Mouse (Mus musculus) layer of hippocampus, adult 9-10 months (tissue): ENCODE results near the gene Gcnt1.

Experiments
- DNase-seq: peaks from one replicate; pipeline ENCODE4 v3.0.0; 2022; ENCODE audit warnings: low spot score

Gene Gcnt1

DNA sequence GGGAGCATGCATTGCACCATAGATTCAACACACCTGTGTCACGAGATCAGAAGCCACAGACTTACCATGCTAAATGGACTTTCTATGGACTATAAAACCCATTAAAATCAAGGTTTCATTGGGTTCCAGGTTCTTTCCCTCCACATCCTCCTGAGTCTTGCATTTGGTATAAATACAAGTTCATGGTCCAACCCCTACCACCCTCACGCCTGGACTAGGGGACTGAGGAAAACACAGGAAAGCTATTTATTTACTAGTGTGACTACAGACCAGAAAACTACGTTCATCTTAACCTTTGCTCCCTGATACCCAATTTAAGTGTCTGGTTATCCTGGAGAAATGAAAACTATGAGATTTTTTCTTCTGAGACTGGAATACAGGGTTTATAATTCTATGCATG, at the start of gene Gcnt1:
Gene Gcnt1, minus strand, starts transcription at position 144 of the 400 bp plus-strand sequence.
- DNase-seq, result no peak

DNA sequence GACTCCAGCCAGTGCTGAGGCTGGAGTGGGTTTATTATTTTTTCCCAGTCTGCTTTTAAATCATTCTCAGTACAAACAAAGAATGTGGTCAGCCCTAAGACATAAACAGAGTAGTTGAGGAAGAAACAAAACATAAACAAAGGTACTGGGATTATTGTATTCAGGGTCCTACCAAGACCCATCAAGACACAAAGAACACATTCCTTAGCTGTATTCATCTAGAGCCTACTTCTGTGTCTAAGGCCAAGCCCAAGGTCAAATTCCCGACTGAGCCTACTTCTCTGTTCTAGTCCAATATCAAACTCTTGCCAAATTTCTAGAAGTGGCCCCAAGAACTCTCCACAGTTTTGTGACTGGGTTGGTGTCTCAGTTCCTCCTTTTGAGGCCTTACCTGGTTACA, 45.2 kb upstream of the Gcnt1 start:
- DNase-seq, result no peak

DNA sequence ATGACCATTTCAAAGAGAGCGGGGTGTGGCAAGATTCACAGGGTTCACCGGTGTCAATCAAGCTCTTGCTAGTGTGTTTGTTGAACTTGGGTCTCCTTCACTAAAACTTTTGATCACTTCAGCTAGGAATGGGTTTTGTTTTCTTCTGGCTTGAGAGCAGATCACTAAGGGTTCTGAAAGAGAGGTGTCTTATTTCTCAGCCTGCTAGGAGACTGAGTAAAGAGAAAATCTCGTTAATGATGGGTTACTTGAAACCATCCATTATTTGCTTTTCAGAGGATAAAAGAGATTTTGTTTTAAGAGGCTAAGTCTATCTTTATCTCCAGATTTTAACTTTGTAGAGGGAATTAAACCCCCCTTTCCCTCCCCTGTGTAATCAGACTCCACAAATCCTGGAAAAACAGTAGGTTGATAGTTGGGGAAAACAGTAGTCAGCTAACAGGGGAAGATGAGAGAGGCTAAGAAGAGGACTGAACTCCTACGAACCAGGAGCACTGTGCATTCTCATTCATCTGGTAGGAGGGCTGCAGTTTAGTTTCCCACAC, 40.3 kb upstream of the Gcnt1 start:
- DNase-seq, result no peak

DNA sequence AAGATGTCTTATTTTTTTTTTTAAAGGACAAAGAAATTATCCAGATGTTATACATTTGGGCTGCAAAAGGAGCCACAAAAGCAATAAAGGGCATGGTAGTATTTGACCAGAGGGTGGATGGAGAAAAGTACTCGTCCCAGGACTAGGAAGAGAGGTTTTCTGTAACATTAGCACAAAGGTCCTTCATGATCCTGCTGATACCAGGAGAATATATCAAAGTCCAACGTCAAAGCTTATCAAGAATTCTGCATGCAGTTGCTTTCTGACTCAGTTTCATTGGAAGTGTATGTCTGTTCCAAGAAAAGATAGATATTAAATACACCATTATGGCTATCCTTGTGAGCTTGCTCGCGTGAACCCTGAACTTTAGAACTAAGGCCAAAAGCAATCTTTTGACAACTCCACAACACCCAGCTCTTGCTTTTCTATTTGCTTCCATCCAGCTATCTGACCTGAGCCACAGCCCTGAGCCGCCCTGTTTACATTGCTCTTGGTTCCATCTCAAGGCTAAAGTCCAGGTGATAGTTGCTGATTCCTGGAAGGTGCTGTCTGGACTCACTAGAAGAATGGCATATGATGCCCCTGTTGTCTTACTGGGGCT, 37.9 kb upstream of the Gcnt1 start:
- no peak for DNase-seq

DNA sequence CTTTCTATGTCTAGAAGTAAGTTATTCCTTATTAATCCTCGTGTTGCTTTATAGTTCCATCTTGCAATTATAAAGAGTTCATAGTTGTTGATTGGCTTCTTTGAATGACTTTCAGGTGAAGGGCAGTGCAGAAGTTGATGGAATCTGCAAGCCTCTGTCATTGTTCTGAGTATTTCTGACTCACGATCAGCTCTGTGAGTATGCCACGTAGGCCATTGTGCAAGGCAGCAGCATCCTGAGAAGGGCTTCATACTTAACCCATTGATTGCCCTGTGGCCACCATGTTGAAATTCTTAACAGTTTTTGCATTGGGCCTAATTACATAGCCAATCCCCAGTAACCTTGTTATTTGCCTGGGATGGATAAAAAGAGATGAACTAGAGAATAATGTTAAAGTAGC, 36.7 kb upstream of the Gcnt1 start:
- no peak for DNase-seq

DNA sequence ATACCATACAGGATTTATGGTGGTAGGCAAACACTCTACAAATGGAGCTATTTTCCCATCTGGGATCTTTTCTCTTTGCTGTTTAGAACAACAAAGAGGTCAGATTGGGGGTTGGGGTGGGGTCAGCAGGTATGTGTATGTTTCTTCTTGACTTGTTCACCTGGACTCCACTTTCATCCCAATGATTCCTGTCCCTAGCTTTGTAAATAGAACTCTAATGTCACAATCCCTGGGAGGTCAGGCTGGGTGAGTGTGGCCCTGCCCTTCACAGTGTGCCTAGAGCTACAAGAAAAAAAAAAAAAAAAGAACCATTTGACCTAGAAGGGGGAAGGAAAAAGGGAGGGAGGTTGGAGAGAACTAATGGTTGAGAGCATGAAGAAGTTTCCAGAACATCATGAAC, 35.9 kb upstream of the Gcnt1 start:
- DNase-seq, result no peak

DNA sequence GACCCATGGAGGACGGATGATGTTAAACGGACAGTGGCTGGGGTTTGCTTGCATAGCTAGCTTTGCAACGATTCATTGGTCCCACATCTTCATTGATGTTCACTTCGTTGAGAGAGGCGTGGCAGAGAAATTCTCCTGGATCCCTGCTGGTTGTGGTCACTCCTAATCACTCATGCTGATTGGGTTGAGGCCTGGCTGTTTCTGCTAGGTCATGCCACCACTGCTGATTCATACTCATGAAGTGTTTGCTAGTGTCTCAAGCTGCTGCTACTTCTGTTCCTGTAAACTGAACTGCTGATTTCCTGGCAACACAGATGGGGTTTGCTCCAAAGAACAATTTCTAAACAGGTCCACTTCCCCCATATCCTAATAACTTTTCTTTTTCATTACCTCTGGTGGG, 34.2 kb upstream of the Gcnt1 start:
- no peak for DNase-seq

DNA sequence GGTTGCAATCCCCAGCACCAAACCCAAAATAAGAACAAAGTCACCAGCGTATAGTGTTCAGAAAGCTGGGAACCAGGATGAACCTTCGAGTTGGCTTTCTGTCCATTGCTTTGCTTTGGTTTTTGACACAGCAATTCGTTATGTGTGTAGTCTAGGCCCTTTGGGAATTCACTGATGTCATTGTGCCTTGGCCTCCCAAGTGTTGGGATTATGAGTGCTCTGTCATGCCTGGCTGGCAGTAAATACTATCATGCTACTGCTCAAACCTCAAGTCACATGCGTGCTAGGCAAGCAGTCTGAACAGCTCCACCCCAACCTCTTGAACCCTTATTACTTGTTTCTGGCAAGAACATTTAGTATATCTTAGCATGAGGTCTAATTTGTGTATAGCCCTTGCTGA, 30.5 kb upstream of the Gcnt1 start:
- DNase-seq, result no peak

DNA sequence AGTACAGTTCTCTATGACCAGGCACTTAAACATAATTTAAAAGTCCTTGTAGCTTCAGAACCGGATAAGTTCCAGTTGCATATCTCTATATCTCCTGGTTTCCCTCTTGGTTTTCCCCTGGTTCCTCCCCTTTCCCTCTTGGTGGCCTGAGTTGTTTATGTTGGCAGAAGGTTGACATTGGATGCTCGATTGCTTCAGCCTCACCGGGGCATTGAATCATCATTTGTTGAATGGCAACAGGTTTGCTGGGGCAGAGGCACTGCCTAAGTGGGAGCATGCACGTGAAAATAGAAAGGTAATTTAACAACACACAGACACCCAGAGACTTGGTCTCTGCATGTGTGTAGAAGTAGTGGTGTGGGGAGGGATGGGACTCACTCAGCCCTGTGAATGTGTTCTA, 27.9 kb upstream of the Gcnt1 start:
- DNase-seq, result no peak

DNA sequence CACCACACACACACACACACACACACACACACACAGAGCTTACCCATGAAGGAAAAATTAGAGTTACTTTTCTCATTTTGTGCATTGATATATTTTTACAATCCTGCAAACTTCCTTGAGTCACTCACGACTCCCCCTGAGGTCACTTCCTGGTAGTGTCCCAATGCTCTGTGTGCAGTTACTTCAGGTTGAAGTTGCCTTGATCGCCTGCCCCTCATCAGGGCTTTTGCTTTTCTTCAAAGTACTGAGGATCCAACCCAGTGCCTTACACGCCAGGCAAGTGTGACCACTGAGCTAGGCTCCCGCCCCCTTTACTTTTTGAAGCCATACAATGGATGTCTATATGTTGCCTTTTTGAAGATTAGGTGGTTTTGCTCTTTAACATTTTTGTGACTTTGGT, 27.3 kb upstream of the Gcnt1 start:
- DNase-seq, result no peak

DNA sequence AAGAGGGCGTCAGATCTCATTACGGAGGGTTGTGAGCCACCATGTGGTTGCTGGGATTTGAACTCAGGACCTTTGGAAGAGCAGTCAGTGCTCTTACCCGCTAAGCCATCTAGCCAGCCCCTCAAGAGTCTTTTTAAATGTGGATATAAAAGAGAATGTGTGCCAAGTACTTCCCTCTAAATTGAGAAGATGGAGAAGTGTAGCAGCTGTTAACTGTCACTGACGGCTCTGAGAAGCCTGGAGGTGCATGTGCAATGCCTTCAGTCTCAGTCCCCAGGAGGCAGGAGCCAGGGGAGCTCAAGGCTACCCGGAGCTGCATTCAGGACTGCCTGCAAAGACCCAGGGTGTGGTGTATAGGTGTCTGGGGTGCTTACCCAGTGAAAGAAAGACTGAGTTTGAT, 25.3 kb upstream of the Gcnt1 start:
- DNase-seq, result no peak

DNA sequence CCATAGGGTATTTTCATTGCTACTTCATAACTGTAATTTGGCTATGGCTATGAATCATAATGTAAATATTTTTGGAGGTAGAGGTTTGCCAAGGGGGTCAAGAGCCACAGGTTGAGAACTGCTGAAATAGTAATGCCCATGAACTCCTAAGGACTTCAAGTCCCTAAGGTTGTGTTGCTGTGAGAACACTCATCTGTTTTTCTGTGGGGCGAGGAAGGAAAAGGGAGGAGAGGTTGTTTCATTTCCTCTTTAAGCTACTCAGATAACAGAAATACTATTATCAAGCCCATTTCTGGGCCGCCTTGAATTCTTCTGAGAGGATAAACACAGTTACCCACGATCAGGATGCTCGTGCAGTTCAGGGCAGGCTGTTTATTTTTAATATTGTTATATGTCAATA, 24.2 kb upstream of the Gcnt1 start:
- DNase-seq, result no peak

DNA sequence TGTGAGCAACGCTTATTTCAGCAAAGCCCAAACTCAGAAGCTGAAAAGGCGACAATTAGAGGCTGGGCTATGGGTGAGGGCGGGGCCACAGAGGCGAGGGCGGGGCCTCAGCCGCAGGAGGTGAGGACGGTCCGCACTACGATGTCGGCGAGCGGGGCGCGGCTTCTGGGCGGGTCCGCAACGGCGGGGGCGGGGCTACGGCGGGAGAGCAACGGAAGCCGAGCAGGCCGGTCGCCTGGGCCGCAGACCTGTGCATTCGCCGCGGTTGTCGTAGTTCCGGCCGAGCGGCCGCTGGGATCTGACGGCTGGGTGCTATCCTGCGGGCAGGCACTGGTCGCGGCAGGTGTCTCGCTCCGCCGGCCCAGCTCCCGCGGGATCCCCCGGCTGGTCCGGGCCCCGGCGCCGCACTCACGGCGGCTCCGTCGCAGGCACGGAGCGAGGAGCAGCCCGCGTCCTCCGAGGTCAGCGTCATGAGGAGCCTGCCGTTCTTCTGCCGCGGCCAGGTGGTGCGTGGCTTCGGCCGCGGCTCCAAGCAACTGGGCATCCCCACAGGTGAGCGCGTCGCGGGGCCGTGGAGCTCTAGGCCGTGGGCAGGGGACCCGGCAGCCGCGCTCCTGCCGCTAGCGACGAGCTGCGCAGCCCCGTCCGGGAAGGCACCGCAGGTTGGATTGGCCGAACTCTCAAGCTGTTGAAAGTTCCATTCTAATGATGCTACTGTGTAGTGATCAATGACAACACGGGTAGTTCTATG, 21.4 kb upstream of the Gcnt1 start, which contains the start of gene Rfk:
Gene Rfk, plus strand, starts transcription at position 203 of the 751 bp plus-strand sequence.
- DNase-seq, result peak; percentile 24

DNA sequence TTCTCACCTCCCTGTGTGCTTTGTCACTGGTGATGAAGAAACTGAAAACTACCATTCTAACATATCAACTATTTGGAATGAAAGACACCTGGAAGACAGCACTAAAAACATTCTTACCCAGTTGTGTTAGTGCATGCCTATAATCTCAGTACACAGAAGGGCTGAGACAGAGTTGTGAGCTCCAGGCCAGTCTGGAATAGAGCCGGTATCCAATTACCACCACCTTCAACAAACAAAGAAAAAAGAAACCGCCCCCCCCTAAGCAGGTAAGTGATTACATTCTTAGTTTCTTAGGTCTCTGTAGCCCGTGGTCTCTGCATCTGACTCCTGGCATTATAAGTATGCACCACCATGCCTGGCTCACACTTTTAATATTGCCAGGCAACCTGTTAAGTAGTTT, 20.2 kb upstream of the Gcnt1 start:
- no peak for DNase-seq

DNA sequence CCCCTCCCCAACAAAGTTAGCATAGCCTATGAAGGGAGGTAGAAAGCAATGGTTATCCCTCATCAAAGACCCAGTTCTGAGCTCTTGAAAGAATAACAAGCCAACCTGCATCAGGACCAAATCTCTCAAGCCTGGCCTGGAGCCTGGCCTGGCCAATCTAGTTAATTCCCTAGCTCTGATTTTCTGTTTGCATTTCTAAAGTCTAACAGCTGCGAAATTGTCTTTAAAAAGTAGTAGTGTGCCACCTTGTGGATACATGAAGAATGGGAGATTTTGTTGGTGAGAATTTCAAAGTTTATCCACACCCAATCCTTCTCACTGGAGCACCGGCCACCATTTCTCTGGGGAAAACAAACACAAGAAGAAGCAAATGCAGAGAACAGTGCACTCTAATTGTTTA, 15.8 kb upstream of the Gcnt1 start:
- DNase-seq, result no peak

DNA sequence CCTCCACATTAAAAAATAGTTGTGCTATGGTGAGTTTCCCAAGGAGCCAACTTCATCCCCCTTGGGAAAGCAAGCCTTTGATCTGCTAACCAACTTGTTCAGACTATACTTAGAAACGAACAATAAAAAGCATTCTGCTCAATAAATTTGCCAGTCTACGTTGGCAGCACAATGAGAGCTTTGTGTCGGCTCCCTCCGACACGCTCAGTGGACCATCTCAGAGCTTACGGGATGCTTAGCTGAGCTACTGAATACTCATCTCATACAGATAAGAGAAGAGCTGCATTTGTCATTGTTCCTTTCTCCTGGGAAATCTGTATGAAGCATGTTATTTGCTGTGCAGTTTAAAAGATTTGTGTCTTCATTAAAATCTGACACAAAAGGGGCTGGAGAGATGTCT, 13.8 kb upstream of the Gcnt1 start:
- DNase-seq, result no peak

DNA sequence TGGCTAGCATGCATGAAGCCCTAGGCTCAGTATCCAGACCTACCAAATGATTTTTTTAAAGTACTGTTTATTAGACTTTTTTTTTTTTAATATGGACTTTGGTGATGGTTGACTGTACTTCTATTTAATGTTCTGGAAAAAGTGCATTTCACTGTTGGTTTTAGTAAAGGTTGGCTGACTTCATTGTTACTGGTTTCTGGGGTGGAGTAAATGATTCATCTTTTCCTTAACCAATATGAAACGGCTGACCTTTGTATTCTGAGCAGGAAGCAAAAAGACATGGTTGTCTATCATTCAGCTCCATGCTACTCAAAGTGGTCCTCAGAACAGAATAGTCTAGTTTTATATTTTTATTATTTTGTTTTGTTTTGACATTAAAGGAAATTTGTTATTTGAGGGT, 12.8 kb upstream of the Gcnt1 start:
- no peak for DNase-seq

DNA sequence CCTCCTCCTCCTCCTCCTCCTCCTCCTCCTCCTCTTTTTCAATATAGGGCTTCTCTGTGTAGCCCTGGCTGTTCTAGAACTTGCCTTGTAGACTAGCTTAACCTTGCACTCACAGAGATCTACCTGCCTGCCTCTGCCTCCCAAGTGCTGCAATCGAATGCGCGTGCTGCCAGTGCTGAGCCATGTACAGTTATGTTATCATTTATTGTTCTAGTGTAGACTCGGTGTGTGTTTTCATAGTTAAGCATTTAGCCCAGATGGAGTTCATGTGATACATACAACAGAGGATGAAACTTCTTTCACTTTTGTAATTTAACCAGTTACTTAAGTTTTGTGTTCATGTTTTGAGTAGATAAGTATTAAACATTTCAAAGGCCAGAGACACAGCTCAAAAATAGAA, 12.4 kb upstream of the Gcnt1 start:
- DNase-seq, result no peak

DNA sequence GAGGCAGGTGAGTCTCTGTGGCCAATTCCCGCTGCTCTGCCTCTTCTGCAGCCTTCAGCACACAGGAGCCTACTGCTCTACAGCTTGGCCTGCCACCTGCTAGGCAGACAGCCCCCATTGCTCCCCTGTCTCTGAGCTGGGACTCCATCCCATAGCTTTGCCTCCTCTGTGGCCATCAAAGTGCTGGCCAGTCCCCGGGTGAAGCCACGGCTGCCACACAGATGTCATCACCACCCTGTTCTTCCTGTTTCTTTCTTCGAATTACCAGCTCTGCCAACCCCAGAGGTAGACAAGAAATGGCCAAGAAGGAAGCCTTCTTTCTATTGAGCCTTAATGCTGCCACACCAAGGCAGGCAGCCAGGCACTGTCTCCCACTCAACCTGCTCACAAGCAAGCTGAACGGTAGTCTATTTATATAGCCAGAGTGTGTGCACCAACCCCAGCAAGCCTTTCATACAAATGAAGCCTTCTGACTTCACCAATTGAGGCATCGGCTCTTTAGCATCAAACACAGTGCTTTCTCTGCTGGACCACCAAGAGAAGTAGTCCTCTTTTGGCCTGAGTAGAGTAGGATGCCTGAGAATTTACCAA, 10.3 kb upstream of the Gcnt1 start:
- no peak for DNase-seq

DNA sequence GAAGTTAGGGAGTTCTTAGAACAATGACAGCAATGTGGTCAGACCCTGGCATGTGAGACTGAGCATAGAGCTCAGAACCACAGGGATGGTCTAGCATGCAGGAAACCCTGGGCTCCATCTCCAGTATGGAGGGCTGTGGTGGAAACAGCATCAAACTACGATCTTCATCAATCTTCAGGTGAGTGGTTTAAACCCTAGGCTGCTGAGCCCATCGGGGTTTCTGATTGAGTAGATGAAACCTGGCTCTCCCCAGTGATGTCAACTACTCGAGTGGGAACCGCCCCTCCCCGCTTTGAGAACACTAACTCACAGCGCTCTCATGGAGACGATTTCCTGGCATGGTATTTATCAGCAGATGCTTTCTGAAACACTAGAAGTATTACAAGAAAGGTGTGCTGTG, 7.9 kb upstream of the Gcnt1 start:
- no peak for DNase-seq

DNA sequence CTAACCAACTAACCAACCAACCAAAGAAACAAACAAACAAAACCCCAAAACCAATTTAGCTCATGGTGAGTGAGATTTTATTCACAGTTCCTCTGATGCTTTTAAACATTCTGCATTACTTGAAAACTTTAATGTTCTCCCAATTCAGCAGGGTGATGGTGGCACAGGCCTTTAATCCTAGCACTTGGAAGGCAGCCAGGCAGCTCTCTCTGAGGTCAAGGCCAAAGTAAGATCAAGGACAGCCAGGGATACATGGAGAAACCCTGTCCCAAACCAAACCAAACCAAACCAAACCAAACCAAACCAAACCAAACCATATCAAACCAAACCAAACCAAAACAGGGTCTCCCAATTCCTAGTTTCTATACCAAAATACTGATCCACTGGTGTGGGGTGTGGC, 6.2 kb upstream of the Gcnt1 start:
- DNase-seq, result no peak

DNA sequence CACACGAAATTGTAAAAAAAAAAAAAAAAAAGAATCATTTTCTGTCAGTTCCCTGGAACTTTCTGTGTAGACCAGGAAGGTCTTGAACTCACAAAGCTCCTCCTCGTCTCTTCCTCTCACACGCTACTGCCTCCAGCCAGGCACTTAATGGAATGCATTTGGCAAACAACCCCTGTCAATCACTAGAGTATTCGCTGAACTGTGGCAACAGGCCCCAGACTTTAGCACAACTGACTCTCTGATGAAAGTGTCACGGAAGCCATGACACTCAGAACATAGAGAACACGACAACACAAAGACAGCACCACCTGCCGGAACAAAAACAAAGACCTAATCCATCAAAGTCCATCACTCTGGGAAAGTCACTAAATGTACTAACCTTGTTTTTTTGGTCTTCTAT, 3.1 kb downstream of the Gcnt1 start:
- DNase-seq, result no peak

DNA sequence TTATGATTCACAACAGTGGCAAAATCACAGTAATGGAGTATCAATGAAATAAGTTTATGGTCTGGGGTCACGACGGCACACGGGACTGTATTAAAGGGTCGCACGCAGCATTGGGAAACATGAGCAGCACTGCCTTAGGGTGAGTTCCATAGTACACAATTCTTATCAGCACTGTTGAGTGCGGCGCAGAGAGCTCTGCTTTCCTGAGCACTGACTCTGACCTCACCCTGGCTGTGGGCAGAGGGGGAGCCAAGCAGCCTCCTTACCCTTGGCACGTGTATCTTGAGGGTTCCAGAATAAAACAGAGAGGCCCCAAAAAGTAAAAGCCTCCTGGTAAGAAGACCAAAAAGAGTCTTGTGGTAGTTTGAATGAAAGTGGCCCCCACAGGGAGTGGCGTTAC, 4.1 kb downstream of the Gcnt1 start:
- no peak for DNase-seq
